Mouse (Mus musculus): ENCODE data around the gene Tmem131l. TPM values are rescaled to one million over a fixed set of nuclear protein-coding genes. Genes with fewer than 3 reads are reported as not detected.
"Not testable (repeated sequence)": the region's sequence is repeated elsewhere in the genome, so short reads cannot be mapped to it uniquely, and the experiment has no call there.

Gene Tmem131l
- polyA plus RNA-seq, 1 experiment from 2014 or later, result 9.6 TPM

- H3K4me1 ChIP-seq (replicated peaks; ENCODE audit: control insufficient read depth, insufficient read depth, low read length), result no peaks in the 10 kb centered on the region
- peak; percentile 57 for TF ChIP-seq CTCF (IDR thresholded peaks at IDR 0.05; ENCODE audit: low read depth)
- peaks cover 11% of the 10 kb centered on the region; the same call in 1 of the 2 replicates for H3K36me3 ChIP-seq (ENCODE audit: control insufficient read depth, insufficient read depth)
- H3K9me3 ChIP-seq (ENCODE audit: control insufficient read depth), result no peaks in the 10 kb centered on the region
- no peak overlapping the region for H3K27ac ChIP-seq (ENCODE audit: low read depth, low read length)
- H3K9ac ChIP-seq (ENCODE audit: low read depth, low read length), result no peak overlapping the region
- no peak overlapping the region for H3K4me2 ChIP-seq (replicated peaks; ENCODE audit: low read depth)
- ATAC-seq, result no peak
- H3K4me3 ChIP-seq (ENCODE audit: low read depth, low read length), result no peak overlapping the region
- 27% methylated on average over 3 of the region's 3 CpGs for WGBS
- H3K27me3 ChIP-seq (replicated peaks; ENCODE audit: control insufficient read depth, insufficient read depth, low read length), result no peaks in the 10 kb centered on the region
Observed at GRCm38 (mm10) chr3:83895811-83896210, 144.2 kb downstream of the Tmem131l start.

- Histone ChIP-seq H3K4me3 (ENCODE audit: low read depth, low read length) (no peak overlapping the region), H3K4me2 (replicated peaks; ENCODE audit: low read depth) (no peak overlapping the region), H3K4me1 (replicated peaks; ENCODE audit: control insufficient read depth, insufficient read depth, low read length) (no peaks in the 10 kb centered on the region), H3K9me3 (ENCODE audit: control insufficient read depth) (no peaks in the 10 kb centered on the region), H3K9ac (ENCODE audit: low read depth, low read length) (no peak overlapping the region), H3K36me3 (ENCODE audit: control insufficient read depth, insufficient read depth) (peaks cover 5% of the 10 kb centered on the region; the same call in 1 of the 2 replicates), H3K27ac (ENCODE audit: low read depth, low read length) (no peak overlapping the region), H3K27me3 (replicated peaks; ENCODE audit: control insufficient read depth, insufficient read depth, low read length) (no peaks in the 10 kb centered on the region)
- no peak for TF ChIP-seq CTCF (IDR thresholded peaks at IDR 0.05; ENCODE audit: low read depth)
- no peak for ATAC-seq
- WGBS, result 88% methylated on average over 5 of the region's 5 CpGs
Observed at GRCm38 (mm10) chr3:83895111-83895510, 144.9 kb downstream of the Tmem131l start.

- H3K4me2 ChIP-seq (replicated peaks; ENCODE audit: low read depth), result no peak overlapping the region
- H3K9ac ChIP-seq (ENCODE audit: low read depth, low read length), result no peak overlapping the region
- H3K9me3 ChIP-seq (ENCODE audit: control insufficient read depth), result no peaks in the 10 kb centered on the region
- whole genome bisulfite sequencing, result 33% methylated on average over 2 of the region's 2 CpGs
- H3K4me1 ChIP-seq (replicated peaks; ENCODE audit: control insufficient read depth, insufficient read depth, low read length), result no peaks in the 10 kb centered on the region
- H3K27me3 ChIP-seq (replicated peaks; ENCODE audit: control insufficient read depth, insufficient read depth, low read length), result no peaks in the 10 kb centered on the region
- H3K27ac ChIP-seq (ENCODE audit: low read depth, low read length), result no peak overlapping the region
- ATAC-seq, result no peak
- TF ChIP-seq CTCF (IDR thresholded peaks at IDR 0.05; ENCODE audit: low read depth), result no peak
- no peak overlapping the region for H3K4me3 ChIP-seq (ENCODE audit: low read depth, low read length)
- H3K36me3 ChIP-seq (ENCODE audit: control insufficient read depth, insufficient read depth), result no peaks in the 10 kb centered on the region
Observed at GRCm38 (mm10) chr3:83885163-83885562, 154.8 kb downstream of the Tmem131l start.

GRCm38 (mm10) chr3:83879261-83880050 is 160.5 kb downstream of the Tmem131l start:
- not testable (repeated sequence) for H3K36me3 ChIP-seq (ENCODE audit: control insufficient read depth, insufficient read depth); ATAC-seq; H3K27me3 ChIP-seq (replicated peaks; ENCODE audit: control insufficient read depth, insufficient read depth, low read length)

GRCm38 (mm10) chr3:83878801-83879200 is 161.2 kb downstream of the Tmem131l start:
- H3K27me3 ChIP-seq (replicated peaks; ENCODE audit: control insufficient read depth, insufficient read depth, low read length), result no peaks in the 10 kb centered on the region
- H3K4me1 ChIP-seq (replicated peaks; ENCODE audit: control insufficient read depth, insufficient read depth, low read length), result no peaks in the 10 kb centered on the region
- H3K36me3 ChIP-seq (ENCODE audit: control insufficient read depth, insufficient read depth), result no peaks in the 10 kb centered on the region
- H3K9ac ChIP-seq (ENCODE audit: low read depth, low read length), result no peak overlapping the region
- no peak overlapping the region for H3K27ac ChIP-seq (ENCODE audit: low read depth, low read length)
- 93% methylated on average over 4 of the region's 4 CpGs for WGBS
- no peak overlapping the region for H3K4me3 ChIP-seq (ENCODE audit: low read depth, low read length)
- ATAC-seq, result no peak
- no peak overlapping the region for H3K4me2 ChIP-seq (replicated peaks; ENCODE audit: low read depth)
- H3K9me3 ChIP-seq (ENCODE audit: control insufficient read depth), result no peaks in the 10 kb centered on the region
- TF ChIP-seq CTCF (IDR thresholded peaks at IDR 0.05; ENCODE audit: low read depth), result no peak

More at GRCm38 (mm10) chr3:83879261-83880050, 160.5 kb downstream of the Tmem131l start:
- not testable (repeated sequence) for H3K9ac ChIP-seq (ENCODE audit: low read depth, low read length); H3K4me3 ChIP-seq (ENCODE audit: low read depth, low read length); H3K4me2 ChIP-seq (replicated peaks; ENCODE audit: low read depth); H3K9me3 ChIP-seq (ENCODE audit: control insufficient read depth); H3K4me1 ChIP-seq (replicated peaks; ENCODE audit: control insufficient read depth, insufficient read depth, low read length); H3K27ac ChIP-seq (ENCODE audit: low read depth, low read length)
- WGBS, result 89% methylated on average over 5 of the region's 5 CpGs

GRCm38 (mm10) chr3:83876299-83876698 is 163.7 kb downstream of the Tmem131l start:
- no peak overlapping the region for H3K9ac ChIP-seq (ENCODE audit: low read depth, low read length)
- no peak overlapping the region for H3K27ac ChIP-seq (ENCODE audit: low read depth, low read length)
- 57% methylated on average over 4 of the region's 4 CpGs for WGBS
- no peaks in the 10 kb centered on the region for H3K4me1 ChIP-seq (replicated peaks; ENCODE audit: control insufficient read depth, insufficient read depth, low read length)
- H3K27me3 ChIP-seq (replicated peaks; ENCODE audit: control insufficient read depth, insufficient read depth, low read length), result no peaks in the 10 kb centered on the region
- no peak for TF ChIP-seq CTCF (IDR thresholded peaks at IDR 0.05; ENCODE audit: low read depth)
- H3K9me3 ChIP-seq (ENCODE audit: control insufficient read depth), result no peaks in the 10 kb centered on the region
- no peaks in the 10 kb centered on the region for H3K36me3 ChIP-seq (ENCODE audit: control insufficient read depth, insufficient read depth)
- H3K4me2 ChIP-seq (replicated peaks; ENCODE audit: low read depth), result no peak overlapping the region
- no peak overlapping the region for H3K4me3 ChIP-seq (ENCODE audit: low read depth, low read length)
- no peak for ATAC-seq

- WGBS, result 87% methylated on average over 2 of the region's 2 CpGs
- H3K4me2 ChIP-seq (replicated peaks; ENCODE audit: low read depth); H3K9me3 ChIP-seq (ENCODE audit: control insufficient read depth); ATAC-seq; H3K27me3 ChIP-seq (replicated peaks; ENCODE audit: control insufficient read depth, insufficient read depth, low read length); H3K27ac ChIP-seq (ENCODE audit: low read depth, low read length); H3K36me3 ChIP-seq (ENCODE audit: control insufficient read depth, insufficient read depth); H3K9ac ChIP-seq (ENCODE audit: low read depth, low read length); H3K4me3 ChIP-seq (ENCODE audit: low read depth, low read length); H3K4me1 ChIP-seq (replicated peaks; ENCODE audit: control insufficient read depth, insufficient read depth, low read length): not testable (repeated sequence)
Observed at GRCm38 (mm10) chr3:83875078-83875477, 164.9 kb downstream of the Tmem131l start.

GRCm38 (mm10) chr3:83872853-83873252 is 167.1 kb downstream of the Tmem131l start:
- not testable (repeated sequence) for H3K4me2 ChIP-seq (replicated peaks; ENCODE audit: low read depth); ATAC-seq; H3K27me3 ChIP-seq (replicated peaks; ENCODE audit: control insufficient read depth, insufficient read depth, low read length); H3K4me3 ChIP-seq (ENCODE audit: low read depth, low read length); H3K36me3 ChIP-seq (ENCODE audit: control insufficient read depth, insufficient read depth); H3K4me1 ChIP-seq (replicated peaks; ENCODE audit: control insufficient read depth, insufficient read depth, low read length); H3K27ac ChIP-seq (ENCODE audit: low read depth, low read length); H3K9me3 ChIP-seq (ENCODE audit: control insufficient read depth); H3K9ac ChIP-seq (ENCODE audit: low read depth, low read length)
- 94% methylated on average over 2 of the region's 2 CpGs for WGBS

GRCm38 (mm10) chr3:83871962-83872361 is 168.0 kb downstream of the Tmem131l start:
- H3K9ac ChIP-seq (ENCODE audit: low read depth, low read length); H3K4me2 ChIP-seq (replicated peaks; ENCODE audit: low read depth); H3K27ac ChIP-seq (ENCODE audit: low read depth, low read length); ATAC-seq; H3K27me3 ChIP-seq (replicated peaks; ENCODE audit: control insufficient read depth, insufficient read depth, low read length); H3K9me3 ChIP-seq (ENCODE audit: control insufficient read depth); H3K4me1 ChIP-seq (replicated peaks; ENCODE audit: control insufficient read depth, insufficient read depth, low read length); H3K4me3 ChIP-seq (ENCODE audit: low read depth, low read length); H3K36me3 ChIP-seq (ENCODE audit: control insufficient read depth, insufficient read depth): not testable (repeated sequence)
- WGBS, result 93% methylated on average over 4 of the region's 4 CpGs

Measured in intestine, postnatal 0 days (tissue).